Comparison of ENCODE assay signal across 21 mouse cellular contexts in the genomic region with DNA sequence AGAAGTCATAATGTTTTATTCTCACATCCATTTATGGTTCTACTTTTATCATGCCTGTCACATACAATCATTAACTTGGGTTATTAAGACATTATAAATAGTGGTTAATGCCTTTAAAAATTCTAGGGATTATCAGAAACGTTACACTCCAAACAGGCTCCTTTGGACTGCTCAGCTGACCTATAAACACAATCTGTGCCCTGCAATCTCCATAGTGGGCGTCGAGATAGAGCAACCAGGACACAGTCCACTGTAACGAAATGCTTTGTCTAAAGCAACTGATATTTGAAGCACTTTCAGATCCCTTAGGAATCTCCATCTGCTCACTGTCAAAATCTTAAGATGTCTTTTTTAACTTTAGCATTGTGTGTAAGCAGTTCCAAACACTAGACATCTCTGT.
DNase-seq lines count a peak whose midpoint lies in the region; ATAC-seq and TF ChIP-seq lines count a peak whose summit lies in the region.
"Had no signal": no experiment of that assay in that cellular context is flagged by ENCODE, and none has a peak within 500 bp of the region (broad histone marks: within the 10 kb centered on the region; RNA-seq: fewer than 3 reads in every experiment).

No protein-coding gene starts in this region.

- no peak overlapping the region for H3K4me3 ChIP-seq in liver, adult 2 months (ENCODE audit: insufficient read depth, low read depth, low read length)
- no peak overlapping the region for H3K4me3 ChIP-seq in liver, postnatal 0 days (ENCODE audit: low read depth, low read length)
- no peak overlapping the region for H3K4me3 ChIP-seq in intestine, embryonic 15.5 days (replicated peaks)
- H3K4me3 ChIP-seq in intestine, postnatal 0 days (ENCODE audit: low read depth, low read length), result no peak overlapping the region
- H3K4me3 ChIP-seq: embryonic facial prominence, embryonic 10.5 days; embryonic facial prominence, embryonic 12.5 days; forebrain, embryonic 13.5 days; forebrain, embryonic 15.5 days had no signal

- peak; percentile 13 for DNase-seq in liver, adult 2 months (ENCODE audit: extremely low read depth, low read depth, low spot score)
- DNase-seq in liver, postnatal 0 days, result no peak
- DNase-seq in MN1 (ENCODE audit: low spot score), result peak; percentile 9
- no peak for DNase-seq in cerebellum, postnatal 10 days
- DNase-seq: adrenal gland, adult 8-10 months; adrenal gland, postnatal 25 days; cerebellum, adult 11 months; cerebellum, adult 18-20 months; cerebellum, adult 8-10 months; cerebellum, adult 9-11 months; cerebellum, postnatal 25 days; forebrain, postnatal 0 days had no signal

- H3K9ac ChIP-seq in liver, adult 2 months (ENCODE audit: low read depth, low read length), result no peak overlapping the region
- no peak overlapping the region for H3K9ac ChIP-seq in liver, postnatal 0 days (replicated peaks)
- no peak overlapping the region for H3K9ac ChIP-seq in intestine, embryonic 15.5 days
- H3K9ac ChIP-seq in intestine, postnatal 0 days (ENCODE audit: low read depth, low read length), result no peak overlapping the region
- H3K9ac ChIP-seq: embryonic facial prominence, embryonic 12.5 days; forebrain, embryonic 13.5 days; forebrain, embryonic 15.5 days; forebrain, postnatal 0 days had no signal

- H3K4me2 ChIP-seq in liver, postnatal 0 days (ENCODE audit: low read depth, low read length), result no peak overlapping the region
- no peak overlapping the region for H3K4me2 ChIP-seq in intestine, embryonic 15.5 days (replicated peaks)
- no peak overlapping the region for H3K4me2 ChIP-seq in intestine, postnatal 0 days (replicated peaks; ENCODE audit: low read depth)
- H3K4me2 ChIP-seq: embryonic facial prominence, embryonic 12.5 days; forebrain, embryonic 13.5 days; forebrain, embryonic 15.5 days had no signal

- no peak for ATAC-seq in liver, postnatal 0 days
- peak; percentile 30 for ATAC-seq in intestine, embryonic 15.5 days
- ATAC-seq in intestine, postnatal 0 days, result peak; percentile 32; the same call in 1 of the 2 replicates
- ATAC-seq in megakaryocyte-erythroid progenitor cell, adult 5-6 weeks (replicated peaks; ENCODE audit: low FRiP score, low TSS enrichment, poor library complexity, severe bottlenecking), result no peak
- ATAC-seq: activated CD4-positive, CD25-positive, alpha-beta regulatory T cell, adult 4 months; forebrain, embryonic 13.5 days; forebrain, embryonic 15.5 days; forebrain, postnatal 0 days; Patski had no signal

- no peak for TF ChIP-seq EP300 in liver, postnatal 0 days (IDR thresholded peaks at IDR 0.05; ENCODE audit: low read depth)

- TF ChIP-seq POLR2A in liver, adult 2 months (IDR thresholded peaks at IDR 0.05; ENCODE audit: extremely low read depth, insufficient read depth, low read length), result no peak

- H3K27ac ChIP-seq in liver, adult 2 months (replicated peaks; ENCODE audit: insufficient read depth, low read depth, low read length), result no peak overlapping the region
- no peak overlapping the region for H3K27ac ChIP-seq in liver, postnatal 0 days (ENCODE audit: low read depth)
- H3K27ac ChIP-seq in intestine, embryonic 15.5 days, result no peak overlapping the region
- no peak overlapping the region for H3K27ac ChIP-seq in intestine, postnatal 0 days (ENCODE audit: low read depth, low read length)
- H3K27ac ChIP-seq: embryonic facial prominence, embryonic 10.5 days; embryonic facial prominence, embryonic 12.5 days; forebrain, embryonic 13.5 days; forebrain, embryonic 15.5 days had no signal

- 17% methylated on average over 4 of the region's 4 CpGs for WGBS in liver, adult 2 months
- 46% methylated on average over 4 of the region's 4 CpGs for WGBS in liver, postnatal 0 days (ENCODE audit: insufficient replicate concordance)
- 33% methylated on average over 4 of the region's 4 CpGs for WGBS in intestine, embryonic 15.5 days
- WGBS in intestine, postnatal 0 days, result 26% methylated on average over 4 of the region's 4 CpGs

- no peaks in the 10 kb centered on the region for H3K4me1 ChIP-seq in liver, adult 2 months (ENCODE audit: control insufficient read depth, insufficient read depth, low read length)
- no peaks in the 10 kb centered on the region for H3K4me1 ChIP-seq in liver, postnatal 0 days (ENCODE audit: insufficient read depth)
- H3K4me1 ChIP-seq in intestine, embryonic 15.5 days (replicated peaks), result 0 out of 2 replicates have a peak, but pooled peaks cover 8% of the 10 kb centered on the region
- no peaks in the 10 kb centered on the region for H3K4me1 ChIP-seq in intestine, postnatal 0 days (replicated peaks; ENCODE audit: control insufficient read depth, insufficient read depth, low read length)
- H3K4me1 ChIP-seq: forebrain, embryonic 13.5 days; forebrain, embryonic 15.5 days had no signal

- H3K36me3 ChIP-seq in liver, adult 2 months (ENCODE audit: control insufficient read depth, insufficient read depth, low read length), result no peaks in the 10 kb centered on the region
- no peaks in the 10 kb centered on the region for H3K36me3 ChIP-seq in liver, postnatal 0 days (replicated peaks; ENCODE audit: insufficient read depth, low read length)
- no peaks in the 10 kb centered on the region for H3K36me3 ChIP-seq in intestine, embryonic 15.5 days
- no peaks in the 10 kb centered on the region for H3K36me3 ChIP-seq in intestine, postnatal 0 days (ENCODE audit: control insufficient read depth, insufficient read depth)
- H3K36me3 ChIP-seq: embryonic facial prominence, embryonic 10.5 days; embryonic facial prominence, embryonic 12.5 days; forebrain, embryonic 15.5 days had no signal

- no peaks in the 10 kb centered on the region for H3K9me3 ChIP-seq in liver, postnatal 0 days (ENCODE audit: low read length)
- no peaks in the 10 kb centered on the region for H3K9me3 ChIP-seq in intestine, embryonic 15.5 days
- no peaks in the 10 kb centered on the region for H3K9me3 ChIP-seq in intestine, postnatal 0 days (ENCODE audit: control insufficient read depth)
- H3K9me3 ChIP-seq: embryonic facial prominence, embryonic 10.5 days; embryonic facial prominence, embryonic 12.5 days; forebrain, embryonic 13.5 days; forebrain, embryonic 15.5 days had no signal

- no peaks in the 10 kb centered on the region for H3K27me3 ChIP-seq in liver, adult 2 months (ENCODE audit: control insufficient read depth, insufficient read depth, low read length)
- H3K27me3 ChIP-seq in liver, postnatal 0 days (ENCODE audit: insufficient read depth, low read length), result no peaks in the 10 kb centered on the region
- H3K27me3 ChIP-seq in intestine, embryonic 15.5 days (replicated peaks), result no peaks in the 10 kb centered on the region
- no peaks in the 10 kb centered on the region for H3K27me3 ChIP-seq in intestine, postnatal 0 days (replicated peaks; ENCODE audit: control insufficient read depth, insufficient read depth, low read length)
- H3K27me3 ChIP-seq: embryonic facial prominence, embryonic 12.5 days; forebrain, embryonic 13.5 days; forebrain, embryonic 15.5 days; Patski had no signal

- no peaks in the 10 kb centered on the region for H3K79me2 ChIP-seq in liver, adult 2 months (ENCODE audit: control insufficient read depth, insufficient read depth, low read length)

- no peak for TF ChIP-seq CTCF in liver, adult 2 months (IDR thresholded peaks at IDR 0.05; ENCODE audit: low read depth, low read length)
- TF ChIP-seq CTCF in liver, postnatal 0 days (IDR thresholded peaks at IDR 0.05; ENCODE audit: low read depth), result no peak
- no peak for TF ChIP-seq CTCF in intestine, postnatal 0 days (IDR thresholded peaks at IDR 0.05; ENCODE audit: low read depth)

Comparison
In these comparisons a context has a peak if more than half of its experiments do, and no peak if none do; other contexts are left out.
1. DNase-seq: peak in liver, adult 2 months (single experiment) and MN1 (single experiment); none in liver, postnatal 0 days (single experiment) and cerebellum, postnatal 10 days (0 of 2).
2. ATAC-seq: peak in intestine, embryonic 15.5 days (single experiment) and intestine, postnatal 0 days (single experiment); none in liver, postnatal 0 days (single experiment) and megakaryocyte-erythroid progenitor cell, adult 5-6 weeks (single experiment).